Mouse (Mus musculus) Patski (cell line): Measurements from ENCODE around the gene Cst6. TPM values are rescaled to one million over a fixed set of nuclear protein-coding genes. Genes with fewer than 3 reads are reported as not detected.
"Not testable (repeated sequence)": the region's sequence is repeated elsewhere in the genome, so short reads cannot be mapped to it uniquely, and the experiment has no call there.

Experiments
- ATAC-seq: fragments of 100-300 bp; one replicate; pipeline ENCODE4 v1.8.0; 2021
- CTCF ChIA-PET: fragments of 350-600 bp; sonication (Branson Sonifier 250); formaldehyde crosslinking; loops from one replicate; lab custom pipeline; 2022; ENCODE audit warnings: inconsistent platforms; lab: Charles Lee
- POLR2A ChIA-PET: fragments of 350-600 bp; sonication (Branson Sonifier 250); formaldehyde crosslinking; loops from one replicate; lab custom pipeline; 2022; ENCODE audit warnings: antibody characterized with exemption, inconsistent platforms; lab: Charles Lee
- DNase-seq: peaks from one replicate; pipeline ENCODE4 v3.0.0-alpha.2; 2011; ENCODE audit warnings: low read depth, low spot score
- H3K27me3 ChIP-seq: fragments of 371-371 bp; one replicate; pipeline ENCODE4 v1.5.1; 2021
- CTCF ChIP-seq: fragments of 100-300 bp; IDR thresholded peaks from one replicate; pipeline ENCODE4 v1.5.1; 2021
- in situ Hi-C: fragments of 300-500 bp; cut with MboI; formaldehyde crosslinking; loops from 3 replicates; pipeline ENCODE4 v1.11.1; 2018; ENCODE audit warnings: low pct_unique_long_range_greater_than_20kb, mixed read lengths
- polyA plus RNA-seq: library from polyadenylated mRNA; unstranded; gene quantifications from one replicate; pipeline ENCODE4 v1.2.3, GENCODE M21; 2021

Cst6 gene
- polyA plus RNA-seq = 1.1 TPM

DNA sequence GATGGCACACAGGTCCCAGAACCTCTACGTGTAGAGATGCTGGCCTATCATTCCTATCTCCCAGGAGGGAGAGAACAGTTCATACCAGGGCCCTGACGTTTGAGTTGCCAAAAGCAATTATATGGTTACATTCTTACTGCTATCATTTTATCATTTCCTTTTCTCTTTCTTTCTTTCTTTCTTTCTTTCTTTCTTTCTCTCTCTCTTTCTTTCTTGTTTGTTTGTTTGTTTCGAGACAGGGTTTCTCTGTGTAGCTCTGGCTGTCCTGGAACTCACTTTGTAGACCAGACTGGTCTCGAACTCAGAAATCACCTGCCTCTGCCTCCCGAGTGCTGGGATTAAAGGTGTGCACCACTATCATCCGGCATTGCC lies at the start of gene Cst6:
Gene Cst6, minus strand, starts transcription at position 73 of the 372 bp plus-strand sequence.
- ATAC-seq, in situ Hi-C loops, H3K27me3 ChIP-seq, DNase-seq, POLR2A ChIA-PET: not testable (repeated sequence)
- CTCF ChIA-PET = interaction anchor here (1.2 to 3.1 kb wide), 3 partner anchors 11 to 46 kb away, joined by 6 to 16 read pairs (median 6); no protein-coding TSS in a partner anchor

GRCm38 (mm10) chr19:5395371-5395770 lies 46.0 kb upstream of the Cst6 start:
- CTCF ChIA-PET = no interaction called here
- DNase-seq = no peak
- no peak for ATAC-seq
- in situ Hi-C loops = no loop called here
- POLR2A ChIA-PET = no interaction called here
- TF ChIP-seq CTCF = no peak
- no peaks in the 10 kb centered on the region for H3K27me3 ChIP-seq

DNA sequence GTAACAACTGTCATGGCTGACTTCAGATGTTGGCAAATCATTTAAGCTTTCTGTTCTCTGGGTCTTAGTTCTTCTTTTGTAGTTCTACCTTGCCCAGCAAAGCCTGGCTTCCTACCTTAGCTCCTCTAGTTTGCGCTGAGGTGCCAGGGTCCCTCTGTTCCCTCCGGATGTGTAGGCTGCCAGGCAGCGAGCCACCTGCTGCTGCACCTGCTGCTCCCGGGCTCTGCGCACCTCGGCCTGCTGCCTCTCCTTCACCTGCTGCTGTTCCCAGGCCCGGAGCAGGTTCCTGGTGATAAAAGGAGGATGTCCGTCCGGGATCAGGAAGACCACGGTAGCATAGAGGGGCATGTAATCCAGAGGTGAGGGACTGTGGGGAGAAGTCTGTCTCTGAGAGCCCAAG lies 44.8 kb upstream of the Cst6 start:
- in situ Hi-C loops = no loop called here
- DNase-seq (no peak), ATAC-seq (no peak)
- H3K27me3 ChIP-seq = no peaks in the 10 kb centered on the region
- ChIA-PET POLR2A (no interaction called here), CTCF (no interaction called here)
- no peak for TF ChIP-seq CTCF

- DNase-seq (peak; percentile 31), ATAC-seq (no peak)
- in situ Hi-C loops = no loop called here
- CTCF ChIA-PET = interaction anchor here (0.9 to 1.6 kb wide), 2 partner anchors 8 to 14 kb away, joined by 3 to 4 read pairs; no protein-coding TSS in a partner anchor
- H3K27me3 ChIP-seq = no peaks in the 10 kb centered on the region
- POLR2A ChIA-PET = interaction anchor here (1.3 kb wide), 1 partner anchor 20 kb away, joined by 3 read pairs; no protein-coding TSS in a partner anchor
- no peak for TF ChIP-seq CTCF
Measured at GRCm38 (mm10) chr19:5392892-5393291, 43.5 kb upstream of the Cst6 start.

DNA sequence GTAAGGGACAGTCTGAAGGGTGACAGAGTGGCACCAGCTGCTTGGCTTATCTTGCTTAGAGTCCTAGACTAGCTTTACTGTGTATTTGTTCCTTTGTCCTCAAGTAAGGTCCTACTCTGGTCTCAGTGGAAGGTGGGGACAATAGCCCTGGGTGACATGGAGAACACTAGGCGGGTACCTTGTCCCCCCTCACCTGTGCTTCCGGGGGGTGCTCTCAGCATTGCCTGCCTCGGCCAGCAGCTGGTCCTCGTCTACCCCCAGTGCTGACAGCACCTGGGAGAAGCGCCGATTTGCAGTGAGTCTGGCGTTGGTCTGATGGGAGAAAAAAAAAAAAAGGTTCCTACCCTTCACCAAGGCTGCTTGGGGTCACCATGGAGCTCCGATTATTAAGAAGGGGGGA lies 41.0 kb upstream of the Cst6 start:
- ChIA-PET CTCF (no interaction called here), POLR2A (no interaction called here)
- ATAC-seq (no peak), DNase-seq (no peak)
- no peak for TF ChIP-seq CTCF
- in situ Hi-C loops = no loop called here
- H3K27me3 ChIP-seq = no peaks in the 10 kb centered on the region

DNA sequence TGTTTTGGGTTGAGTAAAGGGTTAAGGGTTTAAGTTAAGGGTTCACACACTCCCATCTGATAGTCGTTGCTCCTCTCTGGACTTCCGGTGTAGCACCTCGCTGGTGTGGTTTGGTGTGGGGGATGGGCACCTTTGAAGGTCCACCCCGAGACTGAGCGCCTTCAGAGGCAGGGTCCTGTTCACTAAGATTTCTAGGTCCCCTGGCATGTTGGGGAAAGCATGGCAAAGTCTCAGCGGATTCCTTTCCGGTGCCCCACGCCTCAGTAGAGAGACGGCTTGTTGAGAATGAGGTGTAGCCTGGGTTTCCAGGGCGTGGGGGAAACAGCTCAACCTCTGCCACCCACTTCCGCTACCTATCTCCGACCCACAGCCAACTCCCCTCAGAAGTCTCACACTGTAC lies 40.3 kb upstream of the Cst6 start:
- in situ Hi-C loops = loop anchor here (5.0 kb wide), 1 partner anchor 98 kb away; the partner anchor contains the start of gene Mus81
- no peak for TF ChIP-seq CTCF
- H3K27me3 ChIP-seq = no peaks in the 10 kb centered on the region
- ChIA-PET CTCF (no interaction called here), POLR2A (interaction anchor here (2.6 kb wide), 1 partner anchor 36 kb away, joined by 14 read pairs; the partner anchor contains the start of genes AI837181 and Drap1)
- no peak for DNase-seq
- ATAC-seq = peak; percentile 12

DNA sequence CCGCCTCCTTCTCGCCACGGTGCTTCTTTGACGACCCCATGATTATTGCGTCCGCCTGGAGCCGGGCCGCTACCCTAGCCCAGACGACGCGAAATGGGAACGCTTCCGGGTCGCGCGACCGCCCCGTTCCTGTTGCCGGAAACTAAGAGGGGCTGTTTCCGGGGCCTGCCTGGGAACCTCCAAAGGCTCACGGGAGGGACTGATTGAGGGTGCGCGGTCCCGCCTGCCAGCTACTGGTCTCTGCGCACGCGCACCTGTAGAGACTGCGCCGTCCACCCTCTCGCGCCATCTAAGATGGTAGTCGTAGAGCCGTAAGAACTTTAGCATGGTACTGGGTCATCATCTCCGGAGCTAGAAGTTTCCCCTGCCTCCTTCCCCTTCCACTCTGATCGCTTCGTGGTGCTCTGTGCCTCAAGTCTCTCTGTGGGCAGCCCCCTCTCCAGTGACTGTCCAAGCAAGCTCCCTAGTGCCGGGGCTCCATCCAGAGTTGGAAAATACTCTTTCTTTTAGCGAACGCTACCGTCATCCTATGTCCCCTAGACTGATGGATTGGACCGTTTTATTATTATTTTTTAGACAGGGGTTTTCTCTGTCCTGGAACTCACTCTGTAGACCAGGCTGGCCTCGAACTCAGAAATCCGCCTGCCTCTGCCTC lies 39.3 kb upstream of the Cst6 start, which contains the start of gene Sart1:
Gene Sart1, minus strand, starts transcription at position 116 of the 655 bp plus-strand sequence.
- POLR2A ChIA-PET = interaction anchor here (1.2 to 2.6 kb wide), 3 partner anchors 22 to 40 kb away, joined by 4 to 14 read pairs (median 6); partner anchors contain the start of genes AI837181, Banf1, Drap1 and Eif1ad
- ATAC-seq = peak; percentile 55

GRCm38 (mm10) chr19:5388011-5388441 lies 38.7 kb upstream of the Cst6 start:
- no peak for DNase-seq
- TF ChIP-seq CTCF = no peak
- no peaks in the 10 kb centered on the region for H3K27me3 ChIP-seq
- ATAC-seq = peak; percentile 27
- ChIA-PET CTCF (no interaction called here), POLR2A (interaction anchor here (1.2 to 2.6 kb wide), 3 partner anchors 21 to 41 kb away, joined by 4 to 14 read pairs (median 6); partner anchors contain the start of genes AI837181, Banf1, Drap1 and Eif1ad)
- in situ Hi-C loops = loop anchor here (5.0 kb wide), 1 partner anchor 99 kb away; the partner anchor contains the start of gene Mus81

More for the DNA sequence above, 39.3 kb upstream of the Cst6 start, which contains the start of gene Sart1:
- TF ChIP-seq CTCF = no peak
- DNase-seq = peak; percentile 61
- H3K27me3 ChIP-seq = no peaks in the 10 kb centered on the region
- CTCF ChIA-PET = no interaction called here
- in situ Hi-C loops = loop anchor here (5.0 kb wide), 1 partner anchor 99 kb away; the partner anchor contains the start of gene Mus81

GRCm38 (mm10) chr19:5384715-5385114 lies 35.3 kb upstream of the Cst6 start:
- no peak for ATAC-seq
- no peak for TF ChIP-seq CTCF
- ChIA-PET POLR2A (interaction anchor here (0.6 to 2.7 kb wide), 3 partner anchors 9 to 18 kb away, joined by 3 to 9 read pairs (median 4); partner anchors contain the start of genes Banf1 and Eif1ad), CTCF (no interaction called here)
- DNase-seq = no peak
- no peaks in the 10 kb centered on the region for H3K27me3 ChIP-seq
- in situ Hi-C loops = loop anchor here (5.0 kb wide), 1 partner anchor 103 kb away; the partner anchor contains the start of gene Mus81

GRCm38 (mm10) chr19:5383326-5383725 lies 34.0 kb upstream of the Cst6 start:
- H3K27me3 ChIP-seq = no peaks in the 10 kb centered on the region
- no peak for ATAC-seq
- no peak for TF ChIP-seq CTCF
- ChIA-PET POLR2A (interaction anchor here (2.7 kb wide), 1 partner anchor 17 kb away, joined by 9 read pairs; the partner anchor contains the start of genes Banf1 and Eif1ad), CTCF (no interaction called here)
- DNase-seq = no peak
- in situ Hi-C loops = no loop called here
